Comparison of ENCODE assay signal across 35 mouse cellular contexts in the genomic region with DNA sequence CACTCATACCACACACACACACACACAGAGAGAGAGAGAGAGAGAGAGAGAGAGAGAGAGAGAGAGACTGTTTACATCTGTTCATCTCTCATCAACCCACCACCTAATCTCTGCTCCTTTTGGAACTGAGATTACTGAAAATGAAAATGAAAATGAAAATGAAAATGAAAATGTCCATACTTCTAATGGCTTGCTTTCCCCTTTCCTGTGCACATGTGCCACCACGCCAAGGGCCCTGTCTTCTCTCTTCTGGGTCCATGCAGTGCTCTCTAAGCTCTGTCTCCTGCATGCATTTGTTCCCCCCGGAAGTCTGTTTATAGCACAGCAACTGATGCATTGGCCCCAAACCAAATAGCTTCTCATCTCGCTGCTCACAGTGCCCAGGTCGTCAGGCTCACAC. TPM values are rescaled to one million over a fixed set of nuclear protein-coding genes. Genes with fewer than 3 reads are reported as not detected.
"Had no signal": no experiment of that assay in that cellular context is flagged by ENCODE, and none has a peak within 500 bp of the region (broad histone marks: within the 10 kb centered on the region; RNA-seq: fewer than 3 reads in every experiment).

No protein-coding gene starts in this region.

- H3K4me2 ChIP-seq: liver, embryonic 13.5 days; lung, embryonic 14.5 days; midbrain, embryonic 13.5 days had no signal

- H3K4me1 ChIP-seq: liver, embryonic 13.5 days; midbrain, embryonic 10.5 days; midbrain, embryonic 13.5 days had no signal

- H3K27ac ChIP-seq: kidney, postnatal 0 days; layer of hippocampus, adult 2 months; left cerebral cortex, adult 2 months; liver, embryonic 13.5 days; midbrain, embryonic 10.5 days; midbrain, embryonic 13.5 days; stomach, postnatal 0 days had no signal

- H3K9ac ChIP-seq: liver, embryonic 13.5 days; lung, embryonic 14.5 days; midbrain, embryonic 13.5 days had no signal

- H3K9me3 ChIP-seq: liver, embryonic 13.5 days; midbrain, embryonic 10.5 days; midbrain, embryonic 13.5 days had no signal

- ATAC-seq: intestine, postnatal 0 days; midbrain, embryonic 13.5 days; midbrain, embryonic 16.5 days had no signal

- H3K36me3 ChIP-seq: liver, embryonic 13.5 days; midbrain, embryonic 10.5 days; midbrain, embryonic 13.5 days had no signal

- H3K27me3 ChIP-seq: liver, embryonic 13.5 days; midbrain, embryonic 13.5 days had no signal

- H3K4me3 ChIP-seq: layer of hippocampus, adult 2 months; left cerebral cortex, adult 2 months; liver, embryonic 13.5 days; midbrain, embryonic 10.5 days; midbrain, embryonic 13.5 days had no signal

- DNase-seq: kidney, adult 2 months; kidney, postnatal 25 days; layer of hippocampus, postnatal 36 days; liver, embryonic 13.5 days; lung, embryonic 14.5 days; lung, postnatal 10 days; lung, postnatal 36 days; right cerebral cortex, adult 18-20 months; right cerebral cortex, postnatal 14 days; right cerebral cortex, postnatal 4 days; thymus, adult 18-20 months; thymus, postnatal 36 days had no signal

RNA-seq across cellular contexts. Expression of a gene that starts 49.2 kb away (rescaled TPM):
- total RNA-seq: layer of hippocampus, adult 2 months; layer of hippocampus, postnatal 10 days; layer of hippocampus, postnatal 36 days; left cerebral cortex, adult 2 months; left cerebral cortex, postnatal 10 days; left cerebral cortex, postnatal 36 days; liver, adult 2 months; monocyte, adult 5-6 weeks had no signal
- polyA plus RNA-seq: intestine, embryonic 14.5 days; intestine, postnatal 0 days; kidney, adult 2 months; kidney, embryonic 14.5 days; large intestine, adult 2 months; limb, embryonic 11.5 days; limb, embryonic 14.5 days; liver, adult 2 months; liver, embryonic 13.5 days; liver, embryonic 16.5 days; lung, embryonic 14.5 days; midbrain, embryonic 10.5 days; midbrain, embryonic 13.5 days; midbrain, embryonic 16.5 days; neural tube, embryonic 11.5 days; neural tube, embryonic 14.5 days; stomach, embryonic 14.5 days; stomach, postnatal 0 days; urinary bladder, adult 2 months had no signal
